ENCODE assay signal across 8 mouse cellular contexts in genomic region chr19:47937443-47938406, GRCm38 (mm10). TPM values are rescaled to one million over a fixed set of nuclear protein-coding genes. Genes with fewer than 3 reads are reported as not detected.
DNase-seq lines count a peak whose midpoint lies in the region; ATAC-seq and TF ChIP-seq lines count a peak whose summit lies in the region.

Gene Cfap58 (plus strand): TSS chr19:47937675.

- WGBS in heart, embryonic 15.5 days: 8% methylated on average over 41 of the region's 41 CpGs

- no peaks in the 10 kb centered on the region for H3K36me3 ChIP-seq in E14TG2a.4 (ENCODE audit: insufficient read depth, low read length)
- no peaks in the 10 kb centered on the region for H3K36me3 ChIP-seq in heart, embryonic 15.5 days

- DNase-seq in A20 (ENCODE audit: low read depth, low spot score): peak; percentile 95
- peak; percentile 94 for DNase-seq in embryo, embryonic 11 days
- peak; percentile 60 to 75 for DNase-seq in kidney, postnatal 25 days
- DNase-seq in lung, postnatal 4 days: peak; percentile 73 to 76
- peak; percentile 90 for DNase-seq in retina, postnatal 1 day
- peak; percentile 71 for DNase-seq in yolk sac, embryonic 10.5 days (ENCODE audit: low spot score)

- ATAC-seq in heart, embryonic 15.5 days (replicated peaks; ENCODE audit: insufficient number of reproducible peaks, insufficient read depth, low FRiP score, low read depth): no peak; the same call in 1 of the 2 replicates

- peaks cover 23% of the 10 kb centered on the region for H3K4me1 ChIP-seq in E14TG2a.4 (replicated peaks; ENCODE audit: low read depth, low read length)
- peaks cover 9% of the 10 kb centered on the region for H3K4me1 ChIP-seq in heart, embryonic 15.5 days (replicated peaks)

- peak within 1 kb of the TSS; percentile 80 for H3K4me2 ChIP-seq in heart, embryonic 15.5 days

- H3K27ac ChIP-seq in heart, embryonic 15.5 days: no peak within 1 kb of the TSS

- no peak for TF ChIP-seq CTCF in E14TG2a.4 (conservative IDR thresholded peaks at IDR 0.05; ENCODE audit: low read length)

- peaks cover 35% of the 10 kb centered on the region for H3K27me3 ChIP-seq in E14TG2a.4 (ENCODE audit: insufficient read depth, low read length)
- peaks cover 16% of the 10 kb centered on the region for H3K27me3 ChIP-seq in heart, embryonic 15.5 days

- H3K4me3 ChIP-seq in E14TG2a.4 (replicated peaks; ENCODE audit: low read length): peak within 1 kb of the TSS; percentile 46; the same call in 1 of the 2 replicates
- H3K4me3 ChIP-seq in heart, embryonic 15.5 days: peak within 1 kb of the TSS; percentile 45

- 0 out of 2 replicates have a peak within 1 kb of the TSS, but pooled peaks have one; percentile 24 for H3K9ac ChIP-seq in heart, embryonic 15.5 days

- peaks cover 6% of the 10 kb centered on the region for H3K9me3 ChIP-seq in E14TG2a.4 (ENCODE audit: low read length)
- H3K9me3 ChIP-seq in heart, embryonic 15.5 days (replicated peaks): no peaks in the 10 kb centered on the region

RNA-seq across cellular contexts. Expression of gene Cfap58, which starts in this region (rescaled TPM):
- 0.09 TPM in 1 of 2 replicates, not detected in the other for polyA plus RNA-seq in heart, embryonic 15.5 days (2015; fragmentation: Nextera tagmentation; extraction: Ambion mirVana)
